Mouse (Mus musculus) erythroblast, embryonic 14.5 days (primary cell): ENCODE data around the gene Hspb3.

Source experiments
- GATA1 ChIP-seq: IDR thresholded peaks from 2 replicates; pipeline ENCODE4 v1.6.1; 2012; ENCODE audit warnings: low read length, inconsistent platforms, mixed read lengths
- TAL1 ChIP-seq: IDR thresholded peaks from 3 replicates; pipeline ENCODE4 v1.6.1; 2012; ENCODE audit warnings: low read length, inconsistent platforms, mixed read lengths

DNA sequence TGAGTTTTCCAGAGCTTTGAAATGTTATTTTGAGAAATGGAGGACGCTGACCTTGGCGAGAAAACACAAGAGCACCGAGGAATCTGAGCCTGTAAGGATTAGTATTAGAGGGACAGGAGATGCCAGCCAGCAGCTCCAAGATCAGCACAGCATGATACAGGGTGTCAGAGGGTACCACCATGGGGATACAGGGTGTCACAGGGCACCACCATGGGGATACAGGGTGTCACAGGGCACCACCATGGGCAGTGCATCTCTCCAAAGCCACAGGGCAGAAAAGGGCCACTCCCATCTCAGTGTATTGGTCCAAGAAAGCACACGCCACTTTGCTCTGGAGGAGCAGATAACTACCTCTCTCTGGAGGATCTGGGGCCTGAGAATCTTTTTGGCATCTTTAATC lies 6.8 kb downstream of the Hspb3 start:
- TF ChIP-seq TAL1 (no peak), GATA1 (no peak)
